Mouse (Mus musculus) left cerebral cortex, adult 11 months (tissue): ENCODE results near the gene Impg2.

Experiments used
- DNase-seq: peaks from one replicate; pipeline ENCODE4 v3.0.0; 2022; ENCODE audit warnings: low spot score

Gene Impg2

DNA sequence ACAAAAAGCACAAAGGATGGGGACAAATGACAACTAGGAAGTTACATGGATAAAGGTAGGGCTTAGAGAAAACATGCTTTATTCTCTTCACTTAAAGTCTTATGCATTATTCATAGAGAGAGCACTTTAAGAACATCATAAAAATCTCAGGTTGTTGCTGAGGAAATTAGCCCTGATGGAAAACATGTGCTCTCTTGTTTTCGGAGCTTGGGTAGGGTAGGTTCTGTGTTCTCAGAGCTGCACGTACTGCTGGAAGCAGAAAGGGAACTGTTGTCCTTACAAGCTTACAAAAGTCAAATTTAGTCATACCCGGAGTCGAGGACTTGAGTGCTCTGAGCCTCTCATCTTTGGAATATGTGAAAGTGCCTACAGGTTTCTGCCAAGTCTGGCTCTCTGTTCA lies 98.9 kb downstream of the Impg2 start:
- DNase-seq, result no peak

DNA sequence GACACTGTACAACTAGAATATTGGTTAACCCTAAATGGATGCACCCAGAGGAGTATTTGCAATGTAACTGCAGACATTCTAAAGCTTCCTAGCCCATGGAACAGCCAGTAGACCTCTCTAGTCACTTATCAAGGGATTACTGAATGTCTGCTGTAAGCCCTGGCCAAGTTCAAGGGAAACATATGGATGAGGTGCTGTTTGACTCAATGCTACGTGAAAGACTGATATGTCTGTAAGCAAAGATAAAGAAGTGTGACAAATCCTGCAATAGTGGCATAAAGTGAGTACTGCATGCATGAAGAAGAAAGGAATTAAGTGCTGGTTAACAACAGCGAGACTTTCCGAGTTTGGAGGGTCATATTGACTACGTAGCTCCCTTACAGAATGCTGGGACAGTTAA lies 100.1 kb downstream of the Impg2 start:
- no peak for DNase-seq

DNA sequence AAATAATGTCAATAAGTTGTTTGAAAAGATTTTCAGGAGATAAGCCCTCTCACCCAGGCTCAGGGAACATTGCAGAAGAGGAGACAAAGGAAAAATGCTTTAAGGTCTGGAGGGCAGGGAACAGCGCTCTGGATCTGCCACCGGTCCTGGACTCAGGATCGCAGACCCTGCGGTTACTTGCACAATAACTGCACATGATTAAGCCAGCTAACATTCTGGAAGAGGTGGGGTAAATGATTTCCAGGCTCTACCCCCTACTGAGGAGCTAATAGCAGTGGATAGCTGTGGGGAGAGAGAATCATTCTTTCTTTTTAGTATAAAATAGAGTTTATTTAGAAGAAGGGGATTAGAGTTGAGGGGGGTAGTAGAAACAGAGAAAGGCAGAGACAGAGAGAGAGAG lies 103.5 kb downstream of the Impg2 start:
- no peak for DNase-seq

DNA sequence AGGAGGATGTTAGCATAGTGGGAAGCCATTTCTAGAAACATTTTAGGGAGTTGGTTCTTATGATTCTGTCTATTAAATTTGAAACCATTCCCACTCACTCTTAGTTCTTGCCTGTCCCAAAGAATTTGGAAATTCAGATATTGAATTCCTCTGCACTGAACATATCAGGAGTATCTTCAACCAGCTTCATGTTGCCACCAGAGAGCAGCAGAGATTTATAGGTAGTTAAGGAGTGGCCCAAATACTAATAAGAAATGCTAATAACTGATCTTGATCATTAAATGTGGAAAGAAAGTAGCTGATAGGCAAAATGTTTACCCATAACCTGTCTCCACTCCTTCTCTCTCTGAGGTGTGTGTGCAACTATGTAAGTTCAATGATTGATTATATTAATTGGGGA lies 107.2 kb downstream of the Impg2 start:
- DNase-seq, result no peak
